Mouse (Mus musculus) limb, embryonic 15.5 days (tissue): Measurements from ENCODE around the gene Nol7. TPM values are rescaled to one million over a fixed set of nuclear protein-coding genes. Genes with fewer than 3 reads are reported as not detected.

Experiments used
- ATAC-seq: fragments of 200-750 bp; cut with Nextera tagmentation; 2 replicates; pipeline ENCODE4 v1.8.0; 2017; ENCODE audit warnings: low read depth, moderate TSS enrichment; ENCODE audit not compliant: insufficient number of reproducible peaks, low FRiP score, low TSS enrichment
- H3K27ac ChIP-seq: fragments of 300-500 bp; sonication (generic); 2 replicates; pipeline ENCODE4 v1.5.1; 2015; ENCODE audit warnings: moderate library complexity, mild to moderate bottlenecking, inconsistent platforms
- H3K27me3 ChIP-seq: fragments of 300-500 bp; sonication (generic); 2 replicates; pipeline ENCODE4 v1.6.1; 2015; ENCODE audit warnings: inconsistent platforms
- H3K36me3 ChIP-seq: fragments of 300-500 bp; sonication (generic); 2 replicates; pipeline ENCODE4 v1.6.1; 2015; ENCODE audit warnings: inconsistent platforms
- H3K4me1 ChIP-seq: fragments of 300-500 bp; sonication (generic); 2 replicates; pipeline ENCODE4 v1.6.1; 2015; ENCODE audit warnings: inconsistent platforms
- H3K4me2 ChIP-seq: fragments of 300-500 bp; sonication (generic); 2 replicates; pipeline ENCODE4 v1.6.1; 2015; ENCODE audit warnings: mild to moderate bottlenecking, inconsistent platforms
- H3K4me3 ChIP-seq: fragments of 300-500 bp; sonication (generic); 2 replicates; pipeline ENCODE4 v1.5.1; 2015; ENCODE audit warnings: mild to moderate bottlenecking, inconsistent platforms
- H3K9ac ChIP-seq: fragments of 300-500 bp; sonication (generic); 2 replicates; pipeline ENCODE4 v1.6.1; 2015; ENCODE audit warnings: inconsistent platforms
- H3K9me3 ChIP-seq: fragments of 300-500 bp; sonication (generic); 2 replicates; pipeline ENCODE4 v1.6.1; 2016; ENCODE audit warnings: inconsistent platforms
- WGBS: fragments of 180-500 bp; shearing (Covaris S2); methylation state at CpG from one replicate; pipeline ENCODE4 v1.1.7; 2015; 5-methylcytosine and 5-hydroxymethylcytosine counted together
- polyA plus RNA-seq: library from polyadenylated mRNA; unstranded; fragments of >200 nt; fragmentation: Nextera tagmentation; extraction: Ambion mirVana; gene quantifications from 2 replicates; pipeline ENCODE4 v1.2.1, GENCODE M21; 2015

Gene Nol7
- 115 and 135 TPM in 2 replicates for polyA plus RNA-seq

GRCm38 (mm10) chr13:43398297-43399080 lies at the start of gene Nol7:
TSS of gene Nol7 (plus strand) at chr13:43398390.
- WGBS: 1% methylated on average over 72 of the region's 72 CpGs
- peak within 1 kb of the TSS; percentile 93 for H3K27ac ChIP-seq
- peak; percentile 88 for ATAC-seq
- peaks cover 56% of the 10 kb centered on the region for H3K36me3 ChIP-seq
- H3K9ac ChIP-seq: peak within 1 kb of the TSS; percentile 69
- peak within 1 kb of the TSS; percentile 65 for H3K4me2 ChIP-seq
- no peaks in the 10 kb centered on the region for H3K9me3 ChIP-seq
- H3K4me3 ChIP-seq: peak within 1 kb of the TSS; percentile 85
- peaks cover 7% of the 10 kb centered on the region for H3K4me1 ChIP-seq
- H3K27me3 ChIP-seq: no peaks in the 10 kb centered on the region

GRCm38 (mm10) chr13:43349376-43349775 lies 48.8 kb upstream of the Nol7 start:
- Histone ChIP-seq H3K4me1 (0 out of 2 replicates have a peak, but pooled peaks cover 3% of the 10 kb centered on the region), H3K27me3 (no peaks in the 10 kb centered on the region), H3K4me2 (no peak overlapping the region), H3K27ac (no peak overlapping the region), H3K9ac (no peak overlapping the region), H3K36me3 (no peaks in the 10 kb centered on the region), H3K4me3 (no peak overlapping the region), H3K9me3 (no peaks in the 10 kb centered on the region)
- WGBS: 80% methylated on average over 8 of the region's 8 CpGs
- no peak for ATAC-seq

- H3K36me3 ChIP-seq: no peaks in the 10 kb centered on the region
- no peaks in the 10 kb centered on the region for H3K9me3 ChIP-seq
- ATAC-seq: no peak
- 75% methylated on average over 9 of the region's 9 CpGs for WGBS
- H3K27ac ChIP-seq: no peak overlapping the region
- H3K4me1 ChIP-seq: 0 out of 2 replicates have a peak, but pooled peaks cover 4% of the 10 kb centered on the region
- H3K4me3 ChIP-seq: no peak overlapping the region
- H3K9ac ChIP-seq: no peak overlapping the region
- no peaks in the 10 kb centered on the region for H3K27me3 ChIP-seq
- H3K4me2 ChIP-seq: no peak overlapping the region
Measured at GRCm38 (mm10) chr13:43350489-43351169, 47.6 kb upstream of the Nol7 start.

GRCm38 (mm10) chr13:43353356-43353755 lies 44.8 kb upstream of the Nol7 start:
- H3K4me2 ChIP-seq: no peak overlapping the region
- H3K9me3 ChIP-seq: no peaks in the 10 kb centered on the region
- H3K4me3 ChIP-seq: no peak overlapping the region
- H3K27me3 ChIP-seq: no peaks in the 10 kb centered on the region
- ATAC-seq: no peak
- H3K9ac ChIP-seq: no peak overlapping the region
- H3K36me3 ChIP-seq: no peaks in the 10 kb centered on the region
- 57% methylated on average over 4 of the region's 4 CpGs for WGBS
- H3K4me1 ChIP-seq: 0 out of 2 replicates have a peak, but pooled peaks cover 7% of the 10 kb centered on the region
- no peak overlapping the region for H3K27ac ChIP-seq

- Histone ChIP-seq H3K36me3 (no peaks in the 10 kb centered on the region), H3K9me3 (no peaks in the 10 kb centered on the region), H3K27ac (no peak overlapping the region), H3K9ac (no peak overlapping the region), H3K4me3 (no peak overlapping the region), H3K4me1 (0 out of 2 replicates have a peak, but pooled peaks cover 7% of the 10 kb centered on the region), H3K4me2 (no peak overlapping the region), H3K27me3 (no peaks in the 10 kb centered on the region)
- 36% methylated on average over 12 of the region's 12 CpGs for WGBS
- ATAC-seq: no peak
Measured at GRCm38 (mm10) chr13:43354362-43354761, 43.8 kb upstream of the Nol7 start.

- no peak overlapping the region for H3K4me2 ChIP-seq
- H3K9me3 ChIP-seq: no peaks in the 10 kb centered on the region
- H3K4me3 ChIP-seq: no peak overlapping the region
- H3K36me3 ChIP-seq: no peaks in the 10 kb centered on the region
- no peak overlapping the region for H3K9ac ChIP-seq
- 88% methylated on average over 14 of the region's 14 CpGs for WGBS
- H3K27me3 ChIP-seq: no peaks in the 10 kb centered on the region
- H3K4me1 ChIP-seq: 0 out of 2 replicates have a peak, but pooled peaks cover 7% of the 10 kb centered on the region
- ATAC-seq: no peak
- no peak overlapping the region for H3K27ac ChIP-seq
Measured at GRCm38 (mm10) chr13:43356346-43357125, 41.7 kb upstream of the Nol7 start.

GRCm38 (mm10) chr13:43360534-43360933 lies 37.7 kb upstream of the Nol7 start:
- no peaks in the 10 kb centered on the region for H3K9me3 ChIP-seq
- ATAC-seq: no peak
- no peak overlapping the region for H3K9ac ChIP-seq
- H3K27ac ChIP-seq: no peak overlapping the region
- H3K27me3 ChIP-seq: no peaks in the 10 kb centered on the region
- no peaks in the 10 kb centered on the region for H3K36me3 ChIP-seq
- no peak overlapping the region for H3K4me3 ChIP-seq
- 58% methylated on average over 6 of the region's 6 CpGs for WGBS
- H3K4me2 ChIP-seq: no peak overlapping the region
- 0 out of 2 replicates have a peak, but pooled peaks cover 7% of the 10 kb centered on the region for H3K4me1 ChIP-seq

- no peak for ATAC-seq
- 72% methylated on average over 9 of the region's 9 CpGs for WGBS
- H3K9ac ChIP-seq: no peak overlapping the region
Measured at GRCm38 (mm10) chr13:43362353-43362752, 35.8 kb upstream of the Nol7 start.

GRCm38 (mm10) chr13:43364985-43365824 lies 33.0 kb upstream of the Nol7 start, which contains the start of gene Sirt5:
TSS of gene Sirt5 (plus strand) at chr13:43365496.
- no peaks in the 10 kb centered on the region for H3K36me3 ChIP-seq
- H3K9ac ChIP-seq: peak within 1 kb of the TSS; percentile 64
- peaks cover 10% of the 10 kb centered on the region for H3K4me1 ChIP-seq
- no peaks in the 10 kb centered on the region for H3K9me3 ChIP-seq
- peak; percentile 88 for ATAC-seq
- no peaks in the 10 kb centered on the region for H3K27me3 ChIP-seq
- 15% methylated on average over 42 of the region's 42 CpGs for WGBS
- peak within 1 kb of the TSS; percentile 77 for H3K4me2 ChIP-seq
- H3K27ac ChIP-seq: peak within 1 kb of the TSS; percentile 54
- peak within 1 kb of the TSS; percentile 65 for H3K4me3 ChIP-seq

More at GRCm38 (mm10) chr13:43362353-43362752, 35.8 kb upstream of the Nol7 start:
- Histone ChIP-seq H3K4me2 (no peak overlapping the region), H3K4me3 (no peak overlapping the region), H3K27me3 (no peaks in the 10 kb centered on the region), H3K36me3 (no peaks in the 10 kb centered on the region), H3K27ac (no peak overlapping the region), H3K9me3 (no peaks in the 10 kb centered on the region), H3K4me1 (peaks cover 10% of the 10 kb centered on the region)

GRCm38 (mm10) chr13:43365825-43366184 lies 32.4 kb upstream of the Nol7 start:
- Histone ChIP-seq H3K4me3 (peak overlapping the region; percentile 65), H3K36me3 (peaks cover 4% of the 10 kb centered on the region), H3K4me2 (peak overlapping the region; percentile 77), H3K27ac (peak overlapping the region; percentile 54; the same call in 1 of the 2 replicates), H3K27me3 (no peaks in the 10 kb centered on the region), H3K9me3 (no peaks in the 10 kb centered on the region), H3K4me1 (peaks cover 10% of the 10 kb centered on the region), H3K9ac (peak overlapping the region; percentile 64)
- WGBS: 6% methylated on average over 11 of the region's 11 CpGs
- ATAC-seq: peak; percentile 36; the same call in 1 of the 2 replicates

GRCm38 (mm10) chr13:43370063-43370462 lies 28.1 kb upstream of the Nol7 start:
- Histone ChIP-seq H3K4me2 (no peak overlapping the region), H3K4me3 (no peak overlapping the region), H3K9me3 (no peaks in the 10 kb centered on the region), H3K27ac (no peak overlapping the region), H3K4me1 (peaks cover 8% of the 10 kb centered on the region), H3K27me3 (no peaks in the 10 kb centered on the region), H3K9ac (no peak overlapping the region), H3K36me3 (peaks cover 36% of the 10 kb centered on the region)
- WGBS: 89% methylated on average over 6 of the region's 6 CpGs
- no peak for ATAC-seq
